ENCODE assay signal across 9 mouse cellular contexts in the genomic region with DNA sequence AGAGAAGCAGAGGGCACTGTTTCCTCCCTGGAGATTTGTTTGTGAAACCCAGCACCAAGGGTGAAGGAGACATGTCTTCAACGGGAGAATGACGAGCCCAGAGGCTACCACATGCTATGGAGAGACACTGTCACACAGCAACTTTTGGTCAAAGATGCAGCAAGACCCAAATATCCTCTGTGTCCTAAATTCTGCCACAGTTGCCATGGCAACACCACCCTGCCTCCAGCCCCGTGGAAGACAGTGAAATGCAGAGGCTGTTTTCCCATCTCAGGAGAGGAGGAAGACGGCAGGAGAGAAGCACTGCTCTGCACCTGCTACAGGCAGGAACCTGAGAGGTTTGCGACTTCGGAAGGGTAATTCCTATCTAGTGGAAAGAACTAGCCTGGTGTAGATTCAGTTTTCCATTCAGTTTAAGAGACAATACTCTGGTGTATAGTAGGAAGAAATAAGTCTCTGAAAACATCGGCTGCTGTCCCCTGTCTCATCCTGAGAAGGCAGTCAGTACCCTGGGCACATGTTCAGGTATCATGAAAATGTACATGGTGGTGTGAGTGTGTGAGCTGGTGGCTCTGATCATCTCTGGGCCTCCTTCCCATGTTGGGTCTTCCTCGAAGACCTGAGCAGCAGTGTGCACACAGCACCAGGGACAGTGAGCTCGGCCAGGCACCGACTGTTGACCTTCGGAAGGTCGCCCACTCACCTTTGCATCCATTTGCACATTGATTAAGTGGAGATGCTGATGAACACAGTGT.
DNase-seq lines count a peak whose midpoint lies in the region; ATAC-seq lines count a peak whose summit lies in the region.
"Had no signal": no experiment of that assay in that cellular context is flagged by ENCODE, and none has a peak within 500 bp of the region (broad histone marks: within the 10 kb centered on the region; RNA-seq: fewer than 3 reads in every experiment).

No protein-coding gene starts in this region.

- WGBS in hindbrain, embryonic 10.5 days: 54% methylated on average over 12 of the region's 12 CpGs

- no peaks in the 10 kb centered on the region for H3K9me3 ChIP-seq in hindbrain, embryonic 10.5 days
- H3K9me3 ChIP-seq: liver, embryonic 15.5 days had no signal

- no peaks in the 10 kb centered on the region for H3K36me3 ChIP-seq in hindbrain, embryonic 10.5 days
- H3K36me3 ChIP-seq: liver, embryonic 15.5 days had no signal

- DNase-seq in cerebellum, postnatal 10 days: peak; percentile 72 to 78
- peak; percentile 51 for DNase-seq in hindbrain, embryonic 10.5 days (ENCODE audit: low spot score)
- DNase-seq in left cerebral cortex, postnatal 25 days (ENCODE audit: low spot score in 2 of 2): peak; percentile 81 to 96
- DNase-seq in right cerebral cortex, postnatal 10 days (ENCODE audit: low spot score in 2 of 2): peak; percentile 84 to 91
- no peak for DNase-seq in lung, postnatal 4 days
- no peak for DNase-seq in kidney, adult 18-20 months
- no peak for DNase-seq in kidney, postnatal 4 days

- no peaks in the 10 kb centered on the region for H3K27me3 ChIP-seq in hindbrain, embryonic 10.5 days (ENCODE audit: insufficient read depth, poor library complexity, severe bottlenecking)
- H3K27me3 ChIP-seq: liver, embryonic 15.5 days had no signal

- peaks cover 69% of the 10 kb centered on the region for H3K4me1 ChIP-seq in hindbrain, embryonic 10.5 days (replicated peaks)
- H3K4me1 ChIP-seq: liver, embryonic 15.5 days had no signal

- no peak for ATAC-seq in megakaryocyte, adult 5-6 weeks (ENCODE audit: poor library complexity, severe bottlenecking)

- no peak overlapping the region for H3K4me3 ChIP-seq in hindbrain, embryonic 10.5 days
- H3K4me3 ChIP-seq: liver, embryonic 15.5 days had no signal

- intact Hi-C loops in left cerebral cortex, postnatal 25 days (cut with DNase I): loop anchor here (2.0 kb wide), 1 partner anchor 39 kb away; no protein-coding TSS in a partner anchor

- peak overlapping the region; percentile 73 for H3K27ac ChIP-seq in hindbrain, embryonic 10.5 days
- H3K27ac ChIP-seq: liver, embryonic 15.5 days had no signal

Comparison
In these comparisons a context has a peak if more than half of its experiments do, and no peak if none do; other contexts are left out.
1. DNase-seq: peak in cerebellum, postnatal 10 days (2 of 2), hindbrain, embryonic 10.5 days (single experiment), left cerebral cortex, postnatal 25 days (2 of 2) and right cerebral cortex, postnatal 10 days (2 of 2); none in lung, postnatal 4 days (0 of 2), kidney, adult 18-20 months (single experiment) and kidney, postnatal 4 days (0 of 2).